Mouse (Mus musculus): Measurements from ENCODE around the gene Nova2. TPM values are rescaled to one million over a fixed set of nuclear protein-coding genes. Genes with fewer than 3 reads are reported as not detected.
A peak's percentile ranks its signal among the peaks of the same experiment; 100 is the strongest.

Gene Nova2
- polyA plus RNA-seq, 1 experiment from 2014 or later = 9.1 TPM

- Histone ChIP-seq H3K9me3 (ENCODE audit: control insufficient read depth, low read length) (no peaks in the 10 kb centered on the region), H3K4me3 (ENCODE audit: low read depth, low read length) (peak overlapping the region; percentile 29), H3K27me3 (ENCODE audit: control insufficient read depth, insufficient read depth, low read length) (peaks cover 5% of the 10 kb centered on the region), H3K9ac (ENCODE audit: low read length) (peak overlapping the region; percentile 2; the same call in 1 of the 2 replicates), H3K4me2 (peak overlapping the region; percentile 63), H3K27ac (ENCODE audit: low read depth, low read length) (no peak overlapping the region), H3K4me1 (ENCODE audit: control insufficient read depth, insufficient read depth, low read length) (peaks cover 49% of the 10 kb centered on the region), H3K36me3 (ENCODE audit: control insufficient read depth, insufficient read depth, low read length) (no peaks in the 10 kb centered on the region)
- WGBS = 1% methylated on average over 17 of the region's 17 CpGs
- ATAC-seq (ENCODE audit: low FRiP score) = no peak
- DNase-seq (ENCODE audit: low spot score, missing footprints) = peak; percentile 94
These were observed 36.6 kb downstream of the Nova2 start for GRCm38 (mm10) chr7:18962171-18962792.

GRCm38 (mm10) chr7:18962795-18963194 is 37.1 kb downstream of the Nova2 start:
- Histone ChIP-seq H3K9ac (ENCODE audit: low read length) (peak overlapping the region; percentile 2; the same call in 1 of the 2 replicates), H3K9me3 (ENCODE audit: control insufficient read depth, low read length) (no peaks in the 10 kb centered on the region), H3K4me1 (ENCODE audit: control insufficient read depth, insufficient read depth, low read length) (peaks cover 44% of the 10 kb centered on the region), H3K4me3 (ENCODE audit: low read depth, low read length) (peak overlapping the region; percentile 29), H3K4me2 (peak overlapping the region; percentile 63), H3K27me3 (ENCODE audit: control insufficient read depth, insufficient read depth, low read length) (peaks cover 5% of the 10 kb centered on the region), H3K27ac (ENCODE audit: low read depth, low read length) (no peak overlapping the region), H3K36me3 (ENCODE audit: control insufficient read depth, insufficient read depth, low read length) (no peaks in the 10 kb centered on the region)
- peak; percentile 94 for DNase-seq (ENCODE audit: low spot score, missing footprints)
- 0 out of 2 replicates have a peak, but pooled peaks have one; percentile 9 for ATAC-seq (ENCODE audit: low FRiP score)
- 1% methylated on average over 20 of the region's 20 CpGs for WGBS

- DNase-seq (ENCODE audit: low spot score, missing footprints) = peak; percentile 87
- Histone ChIP-seq H3K4me3 (ENCODE audit: low read depth, low read length) (peak overlapping the region; percentile 29; the same call in 1 of the 2 replicates), H3K27me3 (ENCODE audit: control insufficient read depth, insufficient read depth, low read length) (peaks cover 5% of the 10 kb centered on the region), H3K4me2 (peak overlapping the region; percentile 63), H3K36me3 (ENCODE audit: control insufficient read depth, insufficient read depth, low read length) (no peaks in the 10 kb centered on the region), H3K9ac (ENCODE audit: low read length) (no peak overlapping the region), H3K9me3 (ENCODE audit: control insufficient read depth, low read length) (no peaks in the 10 kb centered on the region), H3K4me1 (ENCODE audit: control insufficient read depth, insufficient read depth, low read length) (peaks cover 38% of the 10 kb centered on the region), H3K27ac (ENCODE audit: low read depth, low read length) (no peak overlapping the region)
- peak; percentile 1; the same call in 1 of the 2 replicates for ATAC-seq (ENCODE audit: low FRiP score)
- WGBS = 1% methylated on average over 19 of the region's 19 CpGs
These were observed 37.7 kb downstream of the Nova2 start for GRCm38 (mm10) chr7:18963294-18963843.

GRCm38 (mm10) chr7:18965312-18965711 is 39.6 kb downstream of the Nova2 start:
- ATAC-seq (ENCODE audit: low FRiP score) (no peak), DNase-seq (ENCODE audit: low spot score, missing footprints) (no peak)
- Histone ChIP-seq H3K9me3 (ENCODE audit: control insufficient read depth, low read length) (no peaks in the 10 kb centered on the region), H3K36me3 (ENCODE audit: control insufficient read depth, insufficient read depth, low read length) (no peaks in the 10 kb centered on the region), H3K4me1 (ENCODE audit: control insufficient read depth, insufficient read depth, low read length) (peaks cover 34% of the 10 kb centered on the region), H3K4me2 (no peak overlapping the region), H3K27me3 (ENCODE audit: control insufficient read depth, insufficient read depth, low read length) (peaks cover 5% of the 10 kb centered on the region), H3K27ac (ENCODE audit: low read depth, low read length) (no peak overlapping the region), H3K9ac (ENCODE audit: low read length) (no peak overlapping the region), H3K4me3 (ENCODE audit: low read depth, low read length) (no peak overlapping the region)
- WGBS = 88% methylated on average over 5 of the region's 5 CpGs

GRCm38 (mm10) chr7:18967603-18968002 is 41.9 kb downstream of the Nova2 start:
- peaks cover 5% of the 10 kb centered on the region for H3K27me3 ChIP-seq (ENCODE audit: control insufficient read depth, insufficient read depth, low read length)
- H3K4me3 ChIP-seq (ENCODE audit: low read depth, low read length) = no peak overlapping the region
- ATAC-seq (ENCODE audit: low FRiP score) (peak; percentile 40), DNase-seq (ENCODE audit: low spot score, missing footprints) (no peak)
- peaks cover 2% of the 10 kb centered on the region; the same call in 1 of the 2 replicates for H3K9me3 ChIP-seq (ENCODE audit: control insufficient read depth, low read length)
- no peak overlapping the region for H3K9ac ChIP-seq (ENCODE audit: low read length)
- H3K4me1 ChIP-seq (ENCODE audit: control insufficient read depth, insufficient read depth, low read length) = peaks cover 15% of the 10 kb centered on the region
- no peaks in the 10 kb centered on the region for H3K36me3 ChIP-seq (ENCODE audit: control insufficient read depth, insufficient read depth, low read length)
- no peak overlapping the region for H3K27ac ChIP-seq (ENCODE audit: low read depth, low read length)
- H3K4me2 ChIP-seq = no peak overlapping the region
- 10% methylated on average over 8 of the region's 8 CpGs for WGBS

GRCm38 (mm10) chr7:18970956-18971355 is 45.3 kb downstream of the Nova2 start:
- no peaks in the 10 kb centered on the region for H3K27me3 ChIP-seq (ENCODE audit: control insufficient read depth, insufficient read depth, low read length)
- no peak overlapping the region for H3K4me3 ChIP-seq (ENCODE audit: low read depth, low read length)
- no peak for DNase-seq (ENCODE audit: low spot score, missing footprints)
- no peak overlapping the region for H3K27ac ChIP-seq (ENCODE audit: low read depth, low read length)
- H3K4me2 ChIP-seq = no peak overlapping the region
- no peak for ATAC-seq (ENCODE audit: low FRiP score)
- WGBS = 88% methylated on average over 3 of the region's 3 CpGs
- no peak overlapping the region for H3K9ac ChIP-seq (ENCODE audit: low read length)
- H3K4me1 ChIP-seq (ENCODE audit: control insufficient read depth, insufficient read depth, low read length) = no peaks in the 10 kb centered on the region
- H3K36me3 ChIP-seq (ENCODE audit: control insufficient read depth, insufficient read depth, low read length) = no peaks in the 10 kb centered on the region
- H3K9me3 ChIP-seq (ENCODE audit: control insufficient read depth, low read length) = peaks cover 2% of the 10 kb centered on the region; the same call in 1 of the 2 replicates

- WGBS = 94% methylated on average over 9 of the region's 9 CpGs
These were observed 52.7 kb downstream of the Nova2 start for GRCm38 (mm10) chr7:18978381-18978780.

GRCm38 (mm10) chr7:18986503-18986902 is 60.8 kb downstream of the Nova2 start:
- H3K4me3 ChIP-seq (ENCODE audit: low read depth, low read length) = no peak overlapping the region
- peaks cover 2% of the 10 kb centered on the region; the same call in 1 of the 2 replicates for H3K4me1 ChIP-seq (ENCODE audit: control insufficient read depth, insufficient read depth, low read length)
- H3K27me3 ChIP-seq (ENCODE audit: control insufficient read depth, insufficient read depth, low read length) = peaks cover 1% of the 10 kb centered on the region
- no peaks in the 10 kb centered on the region for H3K9me3 ChIP-seq (ENCODE audit: control insufficient read depth, low read length)
- no peaks in the 10 kb centered on the region for H3K36me3 ChIP-seq (ENCODE audit: control insufficient read depth, insufficient read depth, low read length)
- no peak for DNase-seq (ENCODE audit: low spot score, missing footprints)
- no peak overlapping the region for H3K9ac ChIP-seq (ENCODE audit: low read length)
- H3K27ac ChIP-seq (ENCODE audit: low read depth, low read length) = no peak overlapping the region
- no peak overlapping the region for H3K4me2 ChIP-seq
- ATAC-seq (ENCODE audit: low FRiP score) = no peak
- 81% methylated on average over 2 of the region's 2 CpGs for WGBS

More at GRCm38 (mm10) chr7:18978381-18978780, 52.7 kb downstream of the Nova2 start:
- Histone ChIP-seq H3K27ac (ENCODE audit: low read depth, low read length) (no peak overlapping the region), H3K4me3 (ENCODE audit: low read depth, low read length) (no peak overlapping the region), H3K4me1 (ENCODE audit: control insufficient read depth, insufficient read depth, low read length) (no peaks in the 10 kb centered on the region), H3K27me3 (ENCODE audit: control insufficient read depth, insufficient read depth, low read length) (no peaks in the 10 kb centered on the region), H3K4me2 (no peak overlapping the region), H3K36me3 (ENCODE audit: control insufficient read depth, insufficient read depth, low read length) (no peaks in the 10 kb centered on the region), H3K9me3 (ENCODE audit: control insufficient read depth, low read length) (no peaks in the 10 kb centered on the region), H3K9ac (ENCODE audit: low read length) (no peak overlapping the region)
- DNase-seq (ENCODE audit: low spot score, missing footprints) (no peak), ATAC-seq (ENCODE audit: low FRiP score) (no peak)

GRCm38 (mm10) chr7:18987100-18987499 is 61.4 kb downstream of the Nova2 start, which contains the start of gene Nanos2:
Gene Nanos2, plus strand, starts transcription at chr7:18987400.
- Histone ChIP-seq H3K27ac (ENCODE audit: low read depth, low read length) (no peak within 1 kb of the TSS), H3K27me3 (ENCODE audit: control insufficient read depth, insufficient read depth, low read length) (peaks cover 7% of the 10 kb centered on the region), H3K4me2 (no peak within 1 kb of the TSS), H3K9ac (ENCODE audit: low read length) (no peak within 1 kb of the TSS), H3K36me3 (ENCODE audit: control insufficient read depth, insufficient read depth, low read length) (no peaks in the 10 kb centered on the region), H3K4me3 (ENCODE audit: low read depth, low read length) (no peak within 1 kb of the TSS), H3K9me3 (ENCODE audit: control insufficient read depth, low read length) (no peaks in the 10 kb centered on the region), H3K4me1 (ENCODE audit: control insufficient read depth, insufficient read depth, low read length) (peaks cover 8% of the 10 kb centered on the region; the same call in 1 of the 2 replicates)
- ATAC-seq (ENCODE audit: low FRiP score) (no peak), DNase-seq (ENCODE audit: low spot score, missing footprints) (no peak)
- WGBS = 83% methylated on average over 2 of the region's 2 CpGs
